10 mouse cellular contexts compared by ENCODE assay signal in genomic region chr10:83871736-83872400, GRCm38 (mm10).
DNase-seq lines count a peak whose midpoint lies in the region; ATAC-seq and TF ChIP-seq lines count a peak whose summit lies in the region.
"Had no signal": no experiment of that assay in that cellular context is flagged by ENCODE, and none has a peak within 500 bp of the region (broad histone marks: within the 10 kb centered on the region; RNA-seq: fewer than 3 reads in every experiment).

No protein-coding gene starts in this region.

- peak; percentile 58 for DNase-seq in gastrocnemius, adult 2 months
- no peak for DNase-seq in gastrocnemius, postnatal 10 days
- DNase-seq in fibroblast of lung, adult 2 months (ENCODE audit: low read depth), result peak; percentile 77
- peak; percentile 85 for DNase-seq in kidney, adult 2 months
- DNase-seq in lung, postnatal 14 days, result peak; percentile 37
- no peak for DNase-seq in spleen, postnatal 10 days (ENCODE audit: low spot score in 2 of 2)

- no peaks in the 10 kb centered on the region for H3K27me3 ChIP-seq in kidney, adult 2 months (replicated peaks; ENCODE audit: control insufficient read depth, insufficient read depth, low read length)
- H3K27me3 ChIP-seq: neural tube, embryonic 13.5 days had no signal

- H3K4me3 ChIP-seq in gastrocnemius, adult 2 months, result no peak overlapping the region
- H3K4me3 ChIP-seq in kidney, adult 2 months (ENCODE audit: insufficient read depth, low read depth, low read length), result no peak overlapping the region
- H3K4me3 ChIP-seq: neural tube, embryonic 13.5 days had no signal

- ATAC-seq in monocyte, adult 5-6 weeks (replicated peaks; ENCODE audit: insufficient number of reproducible peaks, low FRiP score, low TSS enrichment, poor library complexity, severe bottlenecking), result no peak
- ATAC-seq in erythroid progenitor cell, adult 5-6 weeks (replicated peaks; ENCODE audit: low FRiP score, poor library complexity, severe bottlenecking), result no peak

- peak overlapping the region; percentile 66 for H3K27ac ChIP-seq in gastrocnemius, adult 2 months
- H3K27ac ChIP-seq in kidney, adult 2 months (ENCODE audit: insufficient read depth, low read depth, low read length), result peak overlapping the region; percentile 71
- H3K27ac ChIP-seq: macrophage; neural tube, embryonic 13.5 days had no signal

- 37% methylated on average over 4 of the region's 4 CpGs for WGBS in kidney, adult 2 months

- no peaks in the 10 kb centered on the region for H3K36me3 ChIP-seq in kidney, adult 2 months (ENCODE audit: control insufficient read depth, insufficient read depth, low read length)
- H3K36me3 ChIP-seq: neural tube, embryonic 13.5 days had no signal

- no peaks in the 10 kb centered on the region for H3K4me1 ChIP-seq in kidney, adult 2 months (ENCODE audit: control insufficient read depth, insufficient read depth, low read length)
- H3K4me1 ChIP-seq: neural tube, embryonic 13.5 days had no signal

- intact Hi-C loops in gastrocnemius, adult 2 months (cut with DNase I), result loop anchor here (5.0 to 10.0 kb wide), 2 partner anchors 65 to 123 kb away; no protein-coding TSS in a partner anchor

- TF ChIP-seq POLR2A in kidney, adult 2 months (IDR thresholded peaks at IDR 0.05; ENCODE audit: low read depth, low read length), result no peak

- no peak for TF ChIP-seq CTCF in gastrocnemius, adult 2 months (IDR thresholded peaks at IDR 0.05)
- TF ChIP-seq CTCF in kidney, adult 2 months (conservative IDR thresholded peaks at IDR 0.05; ENCODE audit: insufficient read depth, insufficient read length, low read depth, low read length), result no peak

Comparison
In these comparisons a context has a peak if more than half of its experiments do, and no peak if none do; other contexts are left out.
1. DNase-seq: peak in gastrocnemius, adult 2 months (single experiment), fibroblast of lung, adult 2 months (single experiment), kidney, adult 2 months (single experiment) and lung, postnatal 14 days (single experiment); none in gastrocnemius, postnatal 10 days (single experiment) and spleen, postnatal 10 days (0 of 2).